Mouse (Mus musculus): ENCODE results near the gene Gm28038. TPM values are rescaled to one million over a fixed set of nuclear protein-coding genes. Genes with fewer than 3 reads are reported as not detected.

Gene Gm28038
- polyA plus RNA-seq, 1 experiment from 2014 or later, result not detected

- Histone ChIP-seq H3K9me3 (ENCODE audit: control insufficient read depth, low read length) (no peaks in the 10 kb centered on the region), H3K27ac (ENCODE audit: low read length) (no peak overlapping the region), H3K4me2 (ENCODE audit: low read depth, low read length) (no peak overlapping the region), H3K36me3 (ENCODE audit: control insufficient read depth, insufficient read depth, low read length) (peaks cover 43% of the 10 kb centered on the region), H3K27me3 (ENCODE audit: control insufficient read depth, insufficient read depth, low read depth, low read length) (no peaks in the 10 kb centered on the region), H3K4me1 (replicated peaks; ENCODE audit: control insufficient read depth, insufficient read depth, low read length) (peaks cover 10% of the 10 kb centered on the region), H3K4me3 (ENCODE audit: low read length) (no peak overlapping the region), H3K9ac (ENCODE audit: low read length) (no peak overlapping the region)
- no peak for ATAC-seq (ENCODE audit: low read depth)
- WGBS, result 94% methylated on average over 42 of the region's 42 CpGs
Observed at GRCm38 (mm10) chr2:30255631-30256395, 25.0 kb upstream of the Gm28038 start.

GRCm38 (mm10) chr2:30256616-30257350 is 24.1 kb upstream of the Gm28038 start:
- H3K4me3 ChIP-seq (ENCODE audit: low read length), result no peak overlapping the region
- no peak for ATAC-seq (ENCODE audit: low read depth)
- peaks cover 7% of the 10 kb centered on the region for H3K4me1 ChIP-seq (replicated peaks; ENCODE audit: control insufficient read depth, insufficient read depth, low read length)
- no peaks in the 10 kb centered on the region for H3K27me3 ChIP-seq (ENCODE audit: control insufficient read depth, insufficient read depth, low read depth, low read length)
- H3K9ac ChIP-seq (ENCODE audit: low read length), result no peak overlapping the region
- no peaks in the 10 kb centered on the region for H3K9me3 ChIP-seq (ENCODE audit: control insufficient read depth, low read length)
- 93% methylated on average over 30 of the region's 30 CpGs for WGBS
- peaks cover 49% of the 10 kb centered on the region for H3K36me3 ChIP-seq (ENCODE audit: control insufficient read depth, insufficient read depth, low read length)
- H3K27ac ChIP-seq (ENCODE audit: low read length), result no peak overlapping the region
- H3K4me2 ChIP-seq (ENCODE audit: low read depth, low read length), result no peak overlapping the region

GRCm38 (mm10) chr2:30257699-30258460 is 23.0 kb upstream of the Gm28038 start:
- whole genome bisulfite sequencing, result 79% methylated on average over 7 of the region's 7 CpGs
- ATAC-seq (ENCODE audit: low read depth), result no peak
- H3K27ac ChIP-seq (ENCODE audit: low read length), result peak overlapping the region; percentile 27
- H3K4me1 ChIP-seq (replicated peaks; ENCODE audit: control insufficient read depth, insufficient read depth, low read length), result peaks cover 9% of the 10 kb centered on the region
- H3K4me3 ChIP-seq (ENCODE audit: low read length), result no peak overlapping the region
- no peak overlapping the region for H3K9ac ChIP-seq (ENCODE audit: low read length)
- H3K36me3 ChIP-seq (ENCODE audit: control insufficient read depth, insufficient read depth, low read length), result peaks cover 55% of the 10 kb centered on the region
- H3K9me3 ChIP-seq (ENCODE audit: control insufficient read depth, low read length), result no peaks in the 10 kb centered on the region
- no peaks in the 10 kb centered on the region for H3K27me3 ChIP-seq (ENCODE audit: control insufficient read depth, insufficient read depth, low read depth, low read length)
- H3K4me2 ChIP-seq (ENCODE audit: low read depth, low read length), result no peak overlapping the region

GRCm38 (mm10) chr2:30258600-30258999 is 22.2 kb upstream of the Gm28038 start:
- peak; percentile 58 for ATAC-seq (ENCODE audit: low read depth)
- Histone ChIP-seq H3K9ac (ENCODE audit: low read length) (0 out of 2 replicates have a peak overlapping the region, but pooled peaks have one; percentile 9), H3K27ac (ENCODE audit: low read length) (peak overlapping the region; percentile 63; the same call in 1 of the 2 replicates), H3K9me3 (ENCODE audit: control insufficient read depth, low read length) (no peaks in the 10 kb centered on the region), H3K4me3 (ENCODE audit: low read length) (no peak overlapping the region), H3K4me1 (replicated peaks; ENCODE audit: control insufficient read depth, insufficient read depth, low read length) (peaks cover 15% of the 10 kb centered on the region), H3K27me3 (ENCODE audit: control insufficient read depth, insufficient read depth, low read depth, low read length) (no peaks in the 10 kb centered on the region), H3K4me2 (ENCODE audit: low read depth, low read length) (no peak overlapping the region), H3K36me3 (ENCODE audit: control insufficient read depth, insufficient read depth, low read length) (peaks cover 61% of the 10 kb centered on the region)
- 67% methylated on average over 4 of the region's 4 CpGs for WGBS

GRCm38 (mm10) chr2:30259131-30260064 is 21.4 kb upstream of the Gm28038 start:
- Histone ChIP-seq H3K4me3 (ENCODE audit: low read length) (no peak overlapping the region), H3K9ac (ENCODE audit: low read length) (no peak overlapping the region), H3K4me2 (ENCODE audit: low read depth, low read length) (no peak overlapping the region), H3K36me3 (ENCODE audit: control insufficient read depth, insufficient read depth, low read length) (peaks cover 69% of the 10 kb centered on the region), H3K4me1 (replicated peaks; ENCODE audit: control insufficient read depth, insufficient read depth, low read length) (peaks cover 19% of the 10 kb centered on the region), H3K9me3 (ENCODE audit: control insufficient read depth, low read length) (no peaks in the 10 kb centered on the region), H3K27me3 (ENCODE audit: control insufficient read depth, insufficient read depth, low read depth, low read length) (no peaks in the 10 kb centered on the region), H3K27ac (ENCODE audit: low read length) (peak overlapping the region; percentile 63; the same call in 1 of the 2 replicates)
- WGBS, result 84% methylated on average over 15 of the region's 15 CpGs
- ATAC-seq (ENCODE audit: low read depth), result no peak

GRCm38 (mm10) chr2:30261064-30261736 is 19.6 kb upstream of the Gm28038 start:
- WGBS, result 85% methylated on average over 4 of the region's 4 CpGs
- Histone ChIP-seq H3K27ac (ENCODE audit: low read length) (no peak overlapping the region), H3K4me1 (replicated peaks; ENCODE audit: control insufficient read depth, insufficient read depth, low read length) (peaks cover 36% of the 10 kb centered on the region)

GRCm38 (mm10) chr2:30261921-30262839 is 18.7 kb upstream of the Gm28038 start:
- Histone ChIP-seq H3K36me3 (ENCODE audit: control insufficient read depth, insufficient read depth, low read length) (peaks cover 47% of the 10 kb centered on the region), H3K27ac (ENCODE audit: low read length) (peak overlapping the region; percentile 33; the same call in 1 of the 2 replicates), H3K4me1 (replicated peaks; ENCODE audit: control insufficient read depth, insufficient read depth, low read length) (peaks cover 46% of the 10 kb centered on the region)

More at GRCm38 (mm10) chr2:30261064-30261736, 19.6 kb upstream of the Gm28038 start:
- H3K27me3 ChIP-seq (ENCODE audit: control insufficient read depth, insufficient read depth, low read depth, low read length), result no peaks in the 10 kb centered on the region
- no peaks in the 10 kb centered on the region for H3K9me3 ChIP-seq (ENCODE audit: control insufficient read depth, low read length)
- H3K4me2 ChIP-seq (ENCODE audit: low read depth, low read length), result no peak overlapping the region
- H3K4me3 ChIP-seq (ENCODE audit: low read length), result no peak overlapping the region
- ATAC-seq (ENCODE audit: low read depth), result no peak
- H3K9ac ChIP-seq (ENCODE audit: low read length), result no peak overlapping the region
- H3K36me3 ChIP-seq (ENCODE audit: control insufficient read depth, insufficient read depth, low read length), result peaks cover 56% of the 10 kb centered on the region

More at GRCm38 (mm10) chr2:30261921-30262839, 18.7 kb upstream of the Gm28038 start:
- ATAC-seq (ENCODE audit: low read depth), result no peak
- Histone ChIP-seq H3K27me3 (ENCODE audit: control insufficient read depth, insufficient read depth, low read depth, low read length) (no peaks in the 10 kb centered on the region), H3K9ac (ENCODE audit: low read length) (no peak overlapping the region; the same call in 1 of the 2 replicates), H3K9me3 (ENCODE audit: control insufficient read depth, low read length) (no peaks in the 10 kb centered on the region), H3K4me3 (ENCODE audit: low read length) (no peak overlapping the region), H3K4me2 (ENCODE audit: low read depth, low read length) (no peak overlapping the region)
- whole genome bisulfite sequencing, result 91% methylated on average over 18 of the region's 18 CpGs
